Mouse (Mus musculus) retina, adult 2 months (tissue): ENCODE measurements at regions not wholly inside any gene's neighbourhood (a gene's known extent, or its start where the extent isn't known, plus 50 kb on each side); places are given as distances from the start of the nearest gene placed in this dataset.
A peak's percentile ranks its signal among the peaks of the same experiment; 100 is the strongest.
"Not testable (repeated sequence)": the region's sequence is repeated elsewhere in the genome, so short reads cannot be mapped to it uniquely, and the experiment has no call there.

Experiments used
- DNase-seq: peaks from one replicate; pipeline ENCODE4 v3.0.0-alpha.2; 2012; ENCODE audit warnings: low read depth, low spot score

- not testable (repeated sequence) for DNase-seq
Observed at GRCm38 (mm10) chr11:41090391-41090900, 335.3 kb upstream of the Ccng1 start.

DNA sequence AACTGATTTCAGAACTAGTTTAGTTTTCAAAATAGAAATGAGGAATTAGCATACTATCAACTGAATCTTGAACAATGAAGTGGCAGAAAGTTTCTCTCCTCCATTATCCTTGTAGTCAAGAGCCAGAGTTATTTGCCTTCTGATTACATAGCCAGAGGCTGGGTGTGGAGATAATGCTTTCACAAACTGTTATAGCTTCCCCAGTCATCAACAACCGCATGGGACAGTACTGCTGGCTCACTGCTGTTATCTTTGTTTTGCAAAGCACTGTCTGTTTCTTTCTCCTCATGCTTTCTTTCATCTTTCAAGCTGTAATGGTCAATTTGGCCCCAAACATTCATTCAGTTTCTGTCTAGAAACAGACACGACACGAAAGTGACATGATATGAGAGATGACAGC is 308.5 kb upstream of the Ccng1 start:
- no peak for DNase-seq

DNA sequence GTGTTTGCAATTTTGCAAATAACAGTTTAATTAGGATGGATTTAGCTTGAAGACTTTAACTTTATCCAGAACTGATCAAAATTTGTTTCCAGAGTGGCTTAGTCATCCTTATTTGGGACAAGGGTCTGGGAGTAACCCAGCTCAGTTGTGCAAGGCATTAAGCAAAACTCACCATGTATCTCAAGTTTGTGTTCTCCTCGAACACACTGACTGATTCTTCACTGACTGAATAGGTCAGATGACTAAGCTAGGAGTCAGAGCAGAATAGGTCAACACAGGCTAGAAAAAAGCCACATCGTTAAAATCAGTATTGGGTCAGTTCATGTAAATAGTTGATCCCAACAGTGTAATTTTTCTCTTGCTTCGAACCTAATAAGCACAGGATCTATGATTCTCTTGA is 302.7 kb upstream of the Ccng1 start:
- no peak for DNase-seq

GRCm38 (mm10) chr11:41030018-41030417 is 274.9 kb upstream of the Ccng1 start:
- DNase-seq: no peak

DNA sequence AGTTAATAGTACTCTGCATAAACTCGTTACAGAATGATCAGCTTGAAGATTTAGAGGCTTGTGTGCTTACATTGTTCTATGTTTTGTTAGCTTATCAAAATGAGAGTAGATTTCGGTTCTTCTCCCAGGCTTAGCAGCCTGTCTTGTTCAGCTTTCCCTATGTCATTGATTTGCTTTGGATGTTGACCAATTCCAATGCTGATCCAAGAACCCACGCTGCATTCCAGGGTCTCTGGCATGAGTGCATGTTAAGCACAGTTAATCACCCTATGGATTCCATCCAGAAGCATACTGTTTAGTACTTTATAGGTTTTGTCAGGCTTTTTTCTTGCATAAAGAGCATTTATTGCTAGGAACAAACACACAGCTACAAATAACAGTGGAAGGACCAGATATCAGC is 255.0 kb upstream of the Ccng1 start:
- DNase-seq: no peak

GRCm38 (mm10) chr11:40972806-40973205 is 217.7 kb upstream of the Ccng1 start:
- DNase-seq: no peak

GRCm38 (mm10) chr11:40927168-40927567 is 172.1 kb upstream of the Ccng1 start:
- peak; percentile 15 for DNase-seq

DNA sequence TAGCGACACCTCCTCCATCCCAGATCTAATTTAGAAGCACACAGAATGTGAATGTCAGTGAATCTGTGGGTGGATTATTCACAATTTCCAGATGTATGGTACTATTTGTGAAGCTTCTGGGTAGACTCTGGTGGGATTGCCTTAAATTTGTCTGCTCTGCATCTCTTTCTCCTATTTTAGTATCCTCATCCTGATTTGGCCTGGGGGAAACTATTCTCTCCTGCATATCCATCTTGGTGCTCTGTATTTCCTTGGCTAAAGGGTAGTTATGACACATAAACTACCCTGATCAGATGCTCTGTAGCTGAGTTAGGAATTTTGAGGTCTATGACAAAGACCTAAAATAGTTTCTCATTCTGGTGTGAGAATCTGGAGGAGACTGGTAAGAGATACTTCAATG is 136.4 kb upstream of the Ccng1 start:
- DNase-seq: no peak

- DNase-seq: no peak
Observed at GRCm38 (mm10) chr11:40884509-40884908, 129.4 kb upstream of the Ccng1 start.

DNA sequence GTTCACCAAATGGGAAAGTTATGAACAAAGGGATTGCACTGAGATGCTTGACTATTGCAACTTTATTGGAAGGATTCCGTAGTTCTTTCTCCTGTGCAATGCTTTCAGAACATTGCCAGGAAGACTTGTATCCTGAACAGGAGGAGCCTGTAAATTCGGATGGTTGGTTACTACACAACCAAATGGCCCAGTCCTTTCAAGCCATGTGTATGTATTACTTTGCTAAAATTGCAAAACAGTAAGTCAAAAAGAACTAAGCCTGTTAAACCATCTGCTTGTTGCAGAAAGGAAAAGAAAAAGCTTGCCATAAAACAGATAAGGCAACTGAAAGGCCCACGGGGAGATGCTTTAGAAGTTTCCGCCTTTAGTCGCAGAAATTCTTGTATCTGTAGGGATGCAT is 124.5 kb upstream of the Ccng1 start:
- no peak for DNase-seq

- no peak for DNase-seq
Observed at GRCm38 (mm10) chr11:40873002-40873401, 117.9 kb upstream of the Ccng1 start.

DNA sequence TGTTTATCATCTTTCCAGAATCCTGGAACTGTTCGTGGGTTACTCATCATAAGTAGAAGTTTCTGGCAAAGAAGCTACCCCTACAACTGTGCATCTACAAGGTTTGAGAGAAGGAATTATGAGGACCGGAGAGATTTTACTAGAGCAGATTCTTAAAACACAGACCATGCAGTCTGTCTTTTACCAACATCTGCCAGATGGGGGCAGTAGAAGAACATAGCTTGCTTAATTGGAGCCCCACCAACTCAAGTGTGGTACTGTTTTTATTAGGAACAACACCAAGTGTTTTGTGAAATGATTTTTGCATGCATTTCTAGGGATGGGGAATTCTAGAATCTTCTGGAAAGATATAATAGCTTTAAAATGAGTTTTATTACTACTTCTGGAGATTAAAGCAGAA is 110.6 kb upstream of the Ccng1 start:
- peak; percentile 18 for DNase-seq

- no peak for DNase-seq
Observed at GRCm38 (mm10) chr11:40851361-40851760, 96.2 kb upstream of the Ccng1 start.

DNA sequence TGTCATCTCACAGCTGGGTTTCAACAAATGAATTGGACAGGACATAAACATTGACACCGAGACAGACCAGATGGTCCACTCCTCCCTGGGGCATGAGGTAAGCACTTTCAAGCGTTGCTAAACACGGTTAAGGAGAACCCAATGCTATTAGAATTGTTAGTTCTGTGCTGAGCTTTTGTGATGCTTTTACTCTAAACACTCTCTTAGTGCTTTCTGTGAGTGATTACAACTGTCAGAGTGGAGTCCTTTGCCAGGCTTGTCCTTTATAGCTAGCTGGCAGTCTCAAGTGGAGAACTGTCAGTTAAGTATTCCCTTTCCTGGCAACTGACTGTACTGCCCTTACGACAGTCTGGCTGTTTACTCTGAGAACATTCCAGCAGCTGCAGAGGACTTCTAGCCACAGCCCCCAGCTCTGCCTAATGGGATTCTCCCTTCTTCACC is 95.6 kb upstream of the Ccng1 start:
- no peak for DNase-seq

DNA sequence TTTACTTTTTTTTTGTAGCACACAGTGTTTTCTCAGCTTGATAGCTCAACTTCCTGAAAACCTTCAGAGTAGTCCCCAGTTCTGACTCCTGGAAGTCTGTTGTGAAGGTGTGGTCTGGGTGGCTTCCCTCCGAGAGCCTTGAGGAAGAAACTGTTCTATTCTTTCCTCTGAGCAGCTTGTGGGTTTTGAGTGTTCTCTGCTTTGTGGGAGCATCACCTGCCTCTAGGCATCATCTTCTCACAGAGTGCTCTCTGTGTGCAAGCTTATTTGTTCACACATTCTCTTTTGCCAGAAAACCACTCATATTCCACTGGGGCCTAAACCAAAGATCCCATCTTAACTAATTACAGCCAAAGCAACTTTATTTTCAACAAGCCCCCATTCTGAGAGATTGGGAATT is 91.5 kb upstream of the Ccng1 start:
- DNase-seq: no peak

GRCm38 (mm10) chr11:40835393-40835792 is 80.3 kb upstream of the Ccng1 start:
- DNase-seq: no peak
